Mouse (Mus musculus) monocyte, adult 5-6 weeks (primary cell): ENCODE data around the gene Rhox7b. TPM values are rescaled to one million over a fixed set of nuclear protein-coding genes. Genes with fewer than 3 reads are reported as not detected.
"Not testable (repeated sequence)": the region's sequence is repeated elsewhere in the genome, so short reads cannot be mapped to it uniquely, and the experiment has no call there.

ENCODE experiments used
- ATAC-seq: fragments of 153-309, 156-312 bp; replicated peaks from 2 replicates; pipeline ENCODE4 v1.8.0; 2017; ENCODE audit warnings: mild to moderate bottlenecking; ENCODE audit not compliant: low TSS enrichment, insufficient number of reproducible peaks, severe bottlenecking, poor library complexity, low FRiP score
- total RNA-seq: library from RNA; stranded (forward); fragments of 200-1000, 200-491, 200-594 nt; gene quantifications from 3 replicates; pipeline ENCODE4 v1.2.3, GENCODE M21; 2017

The Rhox7b gene
- total RNA-seq, result not detected in 3 replicates

DNA sequence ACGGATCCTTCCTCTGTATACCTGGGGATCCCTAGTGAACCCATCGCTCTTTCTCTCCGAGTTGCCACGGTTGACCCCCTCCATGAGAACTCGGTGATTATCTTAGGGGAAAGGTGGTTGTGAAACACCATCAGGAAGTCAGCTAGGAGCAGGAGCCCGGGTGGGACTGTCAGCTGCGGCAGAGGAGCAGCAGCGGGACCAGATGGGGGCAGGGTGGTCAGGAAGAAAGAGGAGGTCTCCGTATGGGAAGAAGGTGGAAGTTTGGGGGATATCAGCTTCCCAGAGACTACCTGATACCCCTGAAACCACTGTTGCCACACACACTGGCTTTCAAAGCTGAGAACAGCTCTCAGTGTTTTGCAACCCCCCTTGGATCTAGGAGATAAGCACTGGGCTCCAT lies at the start of gene Rhox7b:
Gene Rhox7b, minus strand, starts transcription at position 101 of the 400 bp plus-strand sequence.
- ATAC-seq, result not testable (repeated sequence)

DNA sequence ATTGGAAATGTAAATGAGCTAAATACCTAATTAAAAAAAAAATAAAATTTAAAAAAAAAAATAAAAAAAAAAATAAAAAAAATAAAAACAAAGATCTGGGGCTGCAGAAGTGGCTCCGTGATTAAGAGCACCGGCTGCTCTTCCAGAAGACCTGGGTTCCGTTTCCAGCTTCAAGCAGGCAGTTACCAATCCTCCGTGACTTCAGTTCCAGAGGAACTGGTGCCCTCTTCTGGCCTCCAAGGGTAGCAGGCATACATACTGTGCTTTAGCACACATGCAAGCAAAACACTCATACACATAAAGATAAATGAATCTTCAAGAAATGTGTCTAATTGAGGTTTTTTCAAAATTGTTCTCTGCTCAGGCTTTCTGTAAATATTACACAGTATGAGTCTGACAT lies 19.3 kb upstream of the Rhox7b start:
- ATAC-seq, result no peak

DNA sequence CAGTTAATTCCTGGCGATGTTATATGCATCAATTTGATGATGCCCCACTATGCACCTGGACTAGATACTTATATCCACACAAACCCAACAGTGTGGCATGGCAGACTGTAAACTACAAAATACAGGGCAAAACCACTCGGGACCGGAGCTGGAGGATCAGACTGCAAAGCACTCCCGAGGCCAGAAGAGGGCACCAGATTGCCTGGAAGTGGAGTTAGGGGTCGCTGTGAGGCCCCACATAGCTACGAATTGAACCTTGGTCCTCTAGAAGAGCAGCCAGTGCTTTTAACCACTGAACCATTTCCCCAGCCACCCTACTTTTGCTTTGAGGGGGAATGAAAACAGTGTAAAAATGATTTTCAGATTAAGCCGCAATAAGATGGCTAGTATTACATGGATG lies 11.5 kb upstream of the Rhox7b start:
- ATAC-seq, result no peak

DNA sequence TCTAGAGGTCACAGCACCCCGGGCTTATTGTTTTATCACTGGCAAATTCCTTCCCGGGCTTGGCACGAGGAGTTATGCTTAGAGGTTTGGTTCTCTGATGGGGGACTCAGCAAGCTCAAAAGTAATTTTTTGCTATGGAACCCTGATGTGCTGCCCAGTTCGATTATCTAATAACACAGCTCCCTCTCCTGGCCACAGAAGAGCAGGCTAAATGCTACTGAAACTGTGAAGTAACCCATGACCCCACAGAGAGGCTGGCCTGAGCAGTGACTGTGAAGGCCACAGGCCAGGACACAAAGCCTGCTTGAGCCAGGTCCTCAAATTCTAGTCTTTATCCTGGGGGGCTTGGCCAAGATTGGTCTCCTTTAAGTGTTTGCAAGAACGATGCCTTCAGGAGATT lies 6.7 kb upstream of the Rhox7b start:
- ATAC-seq, result no peak

DNA sequence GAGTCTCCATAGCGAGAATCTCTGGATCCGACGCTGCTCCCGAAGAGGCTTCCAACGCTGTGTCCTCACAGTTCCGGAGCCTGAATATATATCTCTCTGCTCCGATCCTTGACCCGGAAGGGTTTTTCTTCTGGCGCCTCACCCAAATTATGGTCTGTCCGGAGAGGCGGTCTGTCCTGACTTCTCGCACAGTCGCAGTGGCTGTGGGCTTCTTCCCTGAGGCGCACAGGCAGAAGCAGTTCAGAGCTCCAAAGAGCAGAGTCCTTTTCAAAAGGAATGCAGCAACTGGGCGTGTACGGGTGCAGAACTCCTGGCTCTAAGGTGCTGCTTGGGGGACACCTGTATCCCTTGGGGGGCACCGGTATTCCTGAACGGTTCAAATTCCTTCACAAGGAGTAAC lies 4.6 kb upstream of the Rhox7b start, which contains the start of gene Rhox9:
Gene Rhox9, minus strand, starts transcription at position 101 of the 400 bp plus-strand sequence.
- ATAC-seq, result not testable (repeated sequence)

DNA sequence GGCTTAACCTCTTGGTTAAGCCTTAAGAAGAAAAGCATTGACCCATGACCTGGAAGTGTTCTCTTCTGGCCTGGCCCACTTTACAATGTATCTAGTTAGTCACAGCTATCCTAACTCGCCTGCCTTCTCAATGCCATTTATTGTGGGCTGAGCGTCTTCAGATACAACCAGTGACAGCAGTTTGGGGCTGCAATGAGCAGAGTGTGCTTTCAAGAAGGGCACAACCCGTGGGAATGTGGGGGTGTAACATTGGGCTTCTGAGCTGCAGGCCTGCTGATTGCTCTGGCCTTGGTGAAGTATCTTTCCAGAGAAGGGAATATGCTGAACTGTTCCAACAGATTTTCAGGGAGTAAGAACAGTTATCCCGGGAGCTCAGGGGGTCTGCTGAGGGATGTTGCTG lies 18.2 kb downstream of the Rhox7b start, which contains the start of gene Rhox8:
Gene Rhox8, minus strand, starts transcription at position 101 of the 400 bp plus-strand sequence.
- ATAC-seq, result no peak

DNA sequence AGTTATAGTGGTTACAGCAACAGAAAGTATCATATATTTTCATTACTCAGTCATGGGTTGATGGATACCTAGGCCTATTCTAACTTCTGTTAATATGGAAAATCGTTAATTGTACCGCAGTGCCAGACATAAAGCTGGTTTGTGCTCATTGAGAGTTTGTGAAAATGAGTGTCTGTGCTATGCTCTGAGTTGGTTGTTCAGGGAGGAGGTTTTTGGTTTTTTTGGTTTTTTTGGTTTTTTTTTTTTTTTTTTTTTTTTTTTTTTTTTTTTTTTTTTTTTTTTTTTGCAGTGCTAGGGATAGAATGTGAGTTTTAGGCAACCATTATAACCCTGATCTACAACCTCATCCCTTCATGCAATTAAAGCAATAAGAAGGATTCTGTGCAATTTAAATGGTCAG lies 25.4 kb downstream of the Rhox7b start:
- ATAC-seq, result no peak

Other genes with a start within 250 kb of the Rhox7b start
- gene Rhox4g, start 245.9 kb downstream of the Rhox7b start, total RNA-seq, result not detected in 3 replicates
- gene Rhox3h, start 228.5 kb downstream of the Rhox7b start, total RNA-seq, result not detected in 3 replicates
- gene Rhox2h, start 224.0 kb downstream of the Rhox7b start, total RNA-seq, result not detected in 3 replicates
- gene Rhox5, start 92.4 kb downstream of the Rhox7b start, total RNA-seq, result not detected in 3 replicates
- gene Rhox6, start 70.3 kb downstream of the Rhox7b start, total RNA-seq, result not detected in 3 replicates
- gene Rhox7a, start 65.5 kb downstream of the Rhox7b start, total RNA-seq, result not detected in 3 replicates
- gene Rhox8, start 18.3 kb downstream of the Rhox7b start, total RNA-seq, result not detected in 3 replicates
- not detected in 3 replicates for gene Rhox9, start 4.5 kb upstream of the Rhox7b start, total RNA-seq
- gene Btg1-ps1, start 121.6 kb upstream of the Rhox7b start, total RNA-seq, result not detected in 3 replicates
- not detected in 3 replicates for gene Btg1-ps2, start 145.9 kb upstream of the Rhox7b start, total RNA-seq
- not detected in 3 replicates for gene Rhox10, start 169.2 kb upstream of the Rhox7b start, total RNA-seq
- not detected in 3 replicates for gene Rhox11, start 187.9 kb upstream of the Rhox7b start, total RNA-seq
- gene Rhox12, start 213.7 kb upstream of the Rhox7b start, total RNA-seq, result not detected in 3 replicates
- not detected in 3 replicates for gene Rhox13, start 224.0 kb upstream of the Rhox7b start, total RNA-seq